Mouse (Mus musculus): Measurements from ENCODE around the gene Tcf15. TPM values are rescaled to one million over a fixed set of nuclear protein-coding genes. Genes with fewer than 3 reads are reported as not detected.
A peak's percentile ranks its signal among the peaks of the same experiment; 100 is the strongest.

Tcf15 gene
- total RNA-seq, 2 experiments from 2014 or later: 40.0 to 43.0 TPM

DNA sequence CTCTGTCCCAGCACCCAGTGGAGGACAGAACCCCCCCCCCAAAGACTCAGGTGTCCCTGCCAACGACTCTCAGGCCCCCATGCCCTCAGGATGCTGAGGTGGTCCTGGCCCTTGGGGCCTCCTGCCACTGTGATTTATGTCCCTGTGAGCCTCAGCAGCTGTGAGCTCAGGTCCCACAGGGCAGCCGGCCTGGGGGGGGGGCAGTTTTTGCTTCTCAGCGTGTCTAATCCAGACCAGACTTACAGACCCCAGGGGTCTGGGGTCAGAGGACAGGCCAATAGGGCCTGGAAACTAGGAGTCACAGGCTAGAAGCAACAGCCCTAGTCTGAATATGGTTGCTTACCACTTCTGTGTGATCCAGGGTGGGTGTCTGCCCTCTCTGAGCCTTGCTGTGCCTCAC lies 10.0 kb downstream of the Tcf15 start:
- DNase-seq: no peak
- intact Hi-C loops (cut with DNase I): no loop called here

DNA sequence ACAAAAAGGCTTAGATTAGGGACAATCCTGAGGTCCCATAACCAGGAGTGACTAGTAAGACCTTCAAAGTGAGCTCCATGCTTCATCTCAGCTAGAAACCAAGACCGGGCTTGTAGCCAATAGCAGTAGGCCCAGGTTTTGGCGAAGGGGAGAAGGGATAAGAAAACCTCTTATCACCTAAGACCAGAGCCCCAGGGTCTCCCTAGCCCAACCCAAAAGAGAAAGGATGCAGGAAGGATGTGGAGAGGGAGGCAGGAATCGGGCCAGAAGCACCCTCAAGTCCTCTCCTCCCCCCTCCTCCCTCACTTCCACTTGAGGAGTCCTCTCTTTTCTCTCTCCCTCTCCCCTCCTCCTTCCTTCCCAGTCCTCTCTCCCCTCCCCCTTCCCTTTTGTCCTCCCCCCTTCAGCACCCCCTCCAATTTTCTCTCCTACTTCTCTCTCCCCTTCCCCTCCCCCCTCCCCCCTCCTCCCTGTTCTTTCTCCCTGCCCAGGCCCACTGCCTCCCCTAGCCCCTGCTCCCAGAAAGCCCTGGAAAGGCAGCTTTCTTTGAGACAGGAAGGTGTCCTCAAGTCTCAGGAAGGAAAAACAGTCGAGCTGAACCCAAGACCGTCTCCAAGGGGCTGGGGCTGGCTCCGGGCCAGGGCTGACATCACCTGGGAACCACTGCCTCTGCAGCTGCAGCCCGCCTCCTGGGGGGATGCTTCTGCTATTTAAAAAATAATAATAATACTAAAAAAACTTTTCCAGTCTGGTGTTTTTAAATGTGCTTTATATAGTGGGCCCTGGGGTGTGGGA lies 12.2 kb downstream of the Tcf15 start:
- intact Hi-C loops (cut with DNase I): no loop called here
- peak; percentile 85 to 88 for DNase-seq

DNA sequence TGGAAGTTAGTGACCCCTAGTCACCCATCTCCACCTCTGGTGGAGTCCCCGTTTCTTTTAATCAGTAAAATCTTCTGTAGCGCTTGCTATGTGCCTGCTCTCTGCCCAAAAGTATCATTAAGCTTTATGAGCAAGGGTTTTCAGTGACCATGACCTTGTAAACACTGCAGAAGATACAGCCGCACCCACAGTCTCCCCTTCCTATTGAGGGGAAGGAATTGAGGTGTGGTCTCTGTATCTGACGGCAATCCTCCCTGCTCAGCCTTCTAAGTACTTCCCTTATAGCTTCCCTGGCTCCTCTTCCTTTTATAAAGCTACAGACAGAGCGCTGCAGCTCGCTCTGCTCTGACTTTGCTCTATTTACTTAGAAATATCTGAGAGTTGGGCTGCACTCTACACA lies 13.1 kb downstream of the Tcf15 start:
- intact Hi-C loops (cut with DNase I): no loop called here
- no peak for DNase-seq

DNA sequence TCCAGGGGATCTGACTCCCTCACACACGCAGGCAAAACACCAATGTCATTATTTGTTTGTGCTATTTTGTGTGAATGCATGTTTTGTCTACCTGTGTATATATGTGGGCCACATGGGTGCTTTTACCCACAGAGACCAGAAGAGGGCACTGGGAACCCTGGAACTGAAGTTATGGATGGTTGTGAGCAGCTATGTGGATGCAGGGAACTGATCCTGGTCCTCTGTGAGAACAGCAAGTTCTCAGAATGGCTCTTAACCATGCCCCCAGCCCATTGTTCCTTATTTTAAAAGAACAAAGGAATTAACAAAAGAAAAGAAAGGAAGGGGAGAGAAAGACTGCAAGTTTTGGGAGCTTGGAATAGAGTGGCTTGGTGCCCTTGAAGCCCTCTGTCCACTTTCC lies 16.1 kb downstream of the Tcf15 start:
- DNase-seq: no peak
- intact Hi-C loops (cut with DNase I): no loop called here

DNA sequence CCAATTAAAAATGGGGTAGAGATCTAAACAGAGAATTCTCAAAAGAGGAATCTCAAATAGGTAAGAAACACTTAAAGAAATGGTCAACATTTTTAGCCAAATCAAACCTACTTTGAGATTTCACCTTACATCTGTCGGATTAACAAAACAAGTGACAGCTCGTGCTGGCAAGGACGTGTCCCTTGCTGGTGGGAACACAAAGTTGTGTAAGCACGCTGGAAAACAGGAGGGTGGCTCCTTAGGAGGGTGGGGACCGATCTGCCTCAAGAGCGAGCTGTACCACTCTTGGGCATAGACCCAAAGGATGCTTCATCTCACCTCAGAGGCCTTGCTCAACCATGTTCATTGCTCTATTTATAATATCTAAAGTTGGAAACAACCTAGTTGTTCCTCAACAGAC lies 22.9 kb downstream of the Tcf15 start:
- intact Hi-C loops (cut with DNase I): no loop called here

GRCm38 (mm10) chr2:152167851-152168290 lies 24.5 kb downstream of the Tcf15 start:
- intact Hi-C loops (cut with DNase I): no loop called here
- peak; percentile 66 to 74 for DNase-seq

More for the DNA sequence above, 22.9 kb downstream of the Tcf15 start:
- DNase-seq: no peak

DNA sequence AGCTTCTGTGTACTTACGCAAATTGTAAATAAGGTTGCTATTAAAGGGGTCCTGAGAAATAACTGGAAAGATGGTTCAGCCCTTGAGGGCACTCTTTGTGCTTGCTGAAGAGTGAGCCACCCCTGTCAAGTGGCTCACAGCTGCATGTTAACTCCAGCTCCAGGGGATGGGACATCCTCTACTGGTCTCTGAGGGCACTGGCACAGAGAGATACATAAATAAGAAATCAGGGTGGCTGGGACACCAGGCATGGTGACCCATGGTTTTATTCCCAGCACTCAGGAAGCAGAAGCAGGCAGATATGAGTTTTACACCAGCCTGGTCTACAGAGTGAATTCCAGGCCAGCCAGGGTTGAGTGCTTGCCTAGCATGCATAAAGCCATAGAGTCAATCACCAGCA lies 26.0 kb downstream of the Tcf15 start:
- DNase-seq: no peak
- intact Hi-C loops (cut with DNase I): no loop called here

- no peak for DNase-seq
These were observed 31.5 kb downstream of the Tcf15 start for GRCm38 (mm10) chr2:152174861-152175260.

DNA sequence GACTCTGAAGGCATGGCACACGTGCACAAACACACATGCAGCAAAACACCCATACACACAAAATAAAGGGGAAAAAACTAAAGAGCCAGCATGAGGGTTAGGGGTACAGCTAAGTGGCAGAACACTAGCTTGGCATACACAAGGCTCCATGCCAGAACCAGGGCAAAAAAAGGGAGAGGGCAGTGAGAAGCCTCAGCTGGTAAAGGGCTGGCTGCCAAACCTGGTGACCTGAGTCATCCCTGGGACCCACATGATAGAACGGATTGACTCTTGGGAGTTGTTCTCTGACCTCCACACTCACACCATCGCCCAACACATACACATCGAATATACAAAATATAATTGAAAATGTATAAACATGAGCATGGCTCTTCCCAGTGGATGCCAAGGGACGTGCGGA lies 33.3 kb downstream of the Tcf15 start:
- intact Hi-C loops (cut with DNase I): no loop called here
- no peak for DNase-seq

More at GRCm38 (mm10) chr2:152174861-152175260, 31.5 kb downstream of the Tcf15 start:
- intact Hi-C loops (cut with DNase I): no loop called here

DNA sequence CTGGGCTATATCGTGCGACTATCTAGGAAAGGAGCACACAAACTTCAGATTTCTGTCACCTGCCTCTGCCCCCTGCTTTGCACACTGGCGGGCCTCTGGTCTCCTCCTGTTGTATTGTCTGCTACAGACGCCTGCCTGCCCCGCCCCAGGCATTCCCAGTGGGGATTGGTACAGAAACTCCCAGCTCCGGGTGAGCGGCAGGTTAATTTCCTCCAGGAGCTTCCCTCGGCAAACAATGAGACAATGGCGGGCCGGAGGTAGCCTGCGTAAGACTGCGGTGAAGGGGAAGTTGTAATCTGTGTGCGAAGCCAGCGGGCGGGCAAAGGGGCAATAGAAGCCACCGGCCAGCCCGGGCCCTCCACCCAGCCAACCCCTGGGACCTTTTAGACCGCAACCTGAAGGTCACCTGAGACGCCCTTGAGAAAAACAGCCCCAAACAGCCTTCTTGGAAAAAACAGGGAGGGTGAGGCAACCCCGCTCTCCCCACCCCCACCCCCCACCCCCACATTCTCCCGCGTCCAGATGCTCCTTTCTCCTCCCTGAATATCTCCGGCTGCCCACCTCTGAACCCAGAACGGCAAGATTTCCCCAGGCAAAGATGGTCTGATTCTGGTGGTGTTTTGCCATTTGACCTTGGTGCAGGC lies 33.9 kb downstream of the Tcf15 start:
- peak; percentile 66 to 73 for DNase-seq
- intact Hi-C loops (cut with DNase I): no loop called here

DNA sequence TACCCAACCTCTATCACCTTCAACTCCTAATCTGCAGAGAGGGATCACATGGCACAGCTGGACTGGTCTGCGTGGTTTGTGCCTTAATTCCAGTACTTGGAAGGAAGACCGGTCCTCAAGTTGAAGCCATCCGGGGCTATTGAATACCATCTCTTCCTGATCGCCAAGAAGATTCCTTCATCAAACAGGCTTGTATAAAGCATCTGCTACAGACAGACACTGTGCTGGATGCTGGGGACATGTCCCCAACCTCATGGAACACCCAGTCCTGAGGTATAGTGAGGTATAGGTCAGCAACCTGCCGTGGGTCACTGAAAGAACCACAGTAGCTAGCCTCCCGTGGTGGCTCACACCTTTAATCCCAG lies 34.4 kb downstream of the Tcf15 start:
- no peak for DNase-seq
- intact Hi-C loops (cut with DNase I): no loop called here

GRCm38 (mm10) chr2:152178345-152178744 lies 35.0 kb downstream of the Tcf15 start:
- no peak for DNase-seq
- intact Hi-C loops (cut with DNase I): no loop called here

GRCm38 (mm10) chr2:152179301-152179700 lies 35.9 kb downstream of the Tcf15 start:
- DNase-seq: no peak
- intact Hi-C loops (cut with DNase I): loop anchor here (1.0 kb wide), 1 partner anchor 35 kb away; no protein-coding TSS in a partner anchor

- intact Hi-C loops (cut with DNase I): no loop called here
- peak; percentile 86 to 87 for DNase-seq
These were observed 37.0 kb downstream of the Tcf15 start for GRCm38 (mm10) chr2:152180323-152180722.

GRCm38 (mm10) chr2:152187132-152187531 lies 43.8 kb downstream of the Tcf15 start:
- DNase-seq: no peak
- intact Hi-C loops (cut with DNase I): no loop called here

GRCm38 (mm10) chr2:152189213-152189612 lies 45.9 kb downstream of the Tcf15 start:
- intact Hi-C loops (cut with DNase I): loop anchor here (2.0 kb wide), 1 partner anchor 38 kb away; no protein-coding TSS in a partner anchor
- peak in 1 of 2 experiments; percentile 13 for DNase-seq

GRCm38 (mm10) chr2:152189640-152190039 lies 46.3 kb downstream of the Tcf15 start:
- peak; percentile 52 to 66 for DNase-seq
- intact Hi-C loops (cut with DNase I): loop anchor here (2.0 kb wide), 1 partner anchor 39 kb away; no protein-coding TSS in a partner anchor

- intact Hi-C loops (cut with DNase I): no loop called here
- peak in 1 of 2 experiments; percentile 10 for DNase-seq
These were observed 46.8 kb downstream of the Tcf15 start for GRCm38 (mm10) chr2:152190161-152190560.

GRCm38 (mm10) chr2:152192591-152193345 lies 49.4 kb downstream of the Tcf15 start:
- intact Hi-C loops (cut with DNase I): no loop called here
- DNase-seq: no peak

DNA sequence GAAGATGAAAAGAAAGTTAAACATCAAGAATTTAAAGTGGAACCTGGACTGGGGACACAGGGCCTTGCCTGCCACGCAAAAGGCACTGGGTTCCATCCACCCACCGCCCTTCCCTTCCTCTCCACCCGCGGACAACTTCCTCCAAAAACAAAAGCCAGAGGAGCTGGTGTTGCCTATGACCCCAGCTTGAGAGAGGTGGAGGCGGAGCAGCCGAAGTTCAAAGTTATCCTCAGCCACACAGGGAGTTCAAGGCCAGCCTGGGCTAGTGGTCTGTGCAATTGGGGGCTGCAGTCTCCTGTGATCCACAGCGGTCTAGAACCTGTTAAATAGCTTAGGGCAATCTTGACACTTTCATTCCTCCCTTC lies 50.0 kb downstream of the Tcf15 start:
- DNase-seq: no peak
- intact Hi-C loops (cut with DNase I): no loop called here

- intact Hi-C loops (cut with DNase I): no loop called here
- DNase-seq: no peak
These were observed 51.2 kb downstream of the Tcf15 start for GRCm38 (mm10) chr2:152194586-152194985.

Measured in heart, postnatal 14 days (tissue).